Mouse (Mus musculus): Measurements from ENCODE around the gene Limch1. TPM values are rescaled to one million over a fixed set of nuclear protein-coding genes. Genes with fewer than 3 reads are reported as not detected.

Gene Limch1
- total RNA-seq, 2 experiments from 2014 or later = 94.9 to 110 TPM

- DNase-seq = no peak
Observed at GRCm38 (mm10) chr5:67032601-67033000, 287.0 kb downstream of the Limch1 start.

GRCm38 (mm10) chr5:67043932-67044331 is 298.3 kb downstream of the Limch1 start:
- no peak for DNase-seq

GRCm38 (mm10) chr5:67048003-67048402 is 302.4 kb downstream of the Limch1 start:
- no peak for DNase-seq

- no peak for DNase-seq
Observed at GRCm38 (mm10) chr5:67057803-67058202, 312.2 kb downstream of the Limch1 start.

GRCm38 (mm10) chr5:67060519-67060918 is 314.9 kb downstream of the Limch1 start:
- DNase-seq = no peak

- no peak for DNase-seq
Observed at GRCm38 (mm10) chr5:67063596-67063995, 318.0 kb downstream of the Limch1 start.

- DNase-seq = no peak
Observed at GRCm38 (mm10) chr5:67083117-67083516, 337.5 kb downstream of the Limch1 start.

- no peak for DNase-seq
Observed at GRCm38 (mm10) chr5:67090856-67091255, 345.2 kb downstream of the Limch1 start.

- no peak for DNase-seq
Observed at GRCm38 (mm10) chr5:67091766-67092165, 346.1 kb downstream of the Limch1 start.

GRCm38 (mm10) chr5:67093991-67094390 is 348.4 kb downstream of the Limch1 start:
- no peak for DNase-seq

GRCm38 (mm10) chr5:67095153-67095552 is 349.5 kb downstream of the Limch1 start:
- no peak for DNase-seq

GRCm38 (mm10) chr5:67095651-67096377 is 350.2 kb downstream of the Limch1 start:
- DNase-seq = no peak

GRCm38 (mm10) chr5:67096378-67096771 is 350.7 kb downstream of the Limch1 start:
- no peak for DNase-seq

- DNase-seq = no peak
Observed at GRCm38 (mm10) chr5:67097106-67098050, 351.8 kb downstream of the Limch1 start.

- DNase-seq = no peak
Observed at GRCm38 (mm10) chr5:67098051-67098732, 352.6 kb downstream of the Limch1 start.

- no peak for DNase-seq
Observed at GRCm38 (mm10) chr5:67098733-67099323, 353.2 kb downstream of the Limch1 start, which contains the start of gene Phox2b. Gene Phox2b (minus strand): TSS chr5:67099301.

- DNase-seq = no peak
Observed at GRCm38 (mm10) chr5:67099393-67100271, 354.0 kb downstream of the Limch1 start.

- DNase-seq = no peak
Observed at GRCm38 (mm10) chr5:67100564-67101394, 355.2 kb downstream of the Limch1 start.

- no peak for DNase-seq
Observed at GRCm38 (mm10) chr5:67101395-67101760, 355.8 kb downstream of the Limch1 start.
